Mouse (Mus musculus): ENCODE data around the gene Cry2. TPM values are rescaled to one million over a fixed set of nuclear protein-coding genes. Genes with fewer than 3 reads are reported as not detected.
A peak's percentile ranks its signal among the peaks of the same experiment; 100 is the strongest.

The Cry2 gene
- polyA plus RNA-seq, 1 experiment, result 22.0 TPM

DNA sequence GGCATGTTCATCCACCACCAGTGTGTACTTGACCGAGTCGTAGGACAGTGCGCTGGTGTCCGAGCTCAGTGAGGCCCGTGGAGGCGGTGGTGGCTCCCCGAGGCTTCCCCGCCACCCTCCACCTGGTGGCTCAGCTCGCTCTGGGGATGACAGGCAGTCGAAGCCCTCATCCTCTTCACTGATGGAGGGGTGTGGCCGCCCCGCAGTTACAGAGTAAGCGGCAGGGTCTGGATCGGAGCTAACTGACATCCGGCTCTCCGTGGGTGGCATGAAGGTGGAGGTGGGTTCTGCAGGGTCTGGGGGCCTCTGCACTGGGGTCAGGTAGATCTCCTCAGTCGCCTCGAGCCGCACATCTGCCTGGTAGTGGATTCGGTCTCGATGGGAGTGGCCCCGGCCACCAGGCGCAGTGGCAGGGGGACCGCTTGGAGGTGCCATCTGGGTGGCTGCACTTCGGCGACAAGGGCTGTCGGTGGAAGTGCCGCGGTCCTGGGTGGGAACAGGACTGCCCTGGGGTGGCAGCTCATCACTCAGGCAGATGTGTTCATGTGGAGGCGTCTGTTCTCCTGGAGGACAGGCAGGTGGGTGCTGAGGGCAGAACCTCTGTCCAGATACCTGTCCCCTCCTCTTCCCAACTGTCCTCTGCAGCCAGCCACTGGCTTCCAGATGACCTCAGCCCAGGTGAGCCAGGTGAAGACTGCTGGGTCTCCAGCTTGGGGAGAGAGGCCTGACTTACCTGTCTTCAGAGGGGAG lies 46.8 kb downstream of the Cry2 start:
- no peaks in the 10 kb centered on the region for H3K36me3 ChIP-seq (ENCODE audit: control insufficient read depth, insufficient read depth, low read length)

DNA sequence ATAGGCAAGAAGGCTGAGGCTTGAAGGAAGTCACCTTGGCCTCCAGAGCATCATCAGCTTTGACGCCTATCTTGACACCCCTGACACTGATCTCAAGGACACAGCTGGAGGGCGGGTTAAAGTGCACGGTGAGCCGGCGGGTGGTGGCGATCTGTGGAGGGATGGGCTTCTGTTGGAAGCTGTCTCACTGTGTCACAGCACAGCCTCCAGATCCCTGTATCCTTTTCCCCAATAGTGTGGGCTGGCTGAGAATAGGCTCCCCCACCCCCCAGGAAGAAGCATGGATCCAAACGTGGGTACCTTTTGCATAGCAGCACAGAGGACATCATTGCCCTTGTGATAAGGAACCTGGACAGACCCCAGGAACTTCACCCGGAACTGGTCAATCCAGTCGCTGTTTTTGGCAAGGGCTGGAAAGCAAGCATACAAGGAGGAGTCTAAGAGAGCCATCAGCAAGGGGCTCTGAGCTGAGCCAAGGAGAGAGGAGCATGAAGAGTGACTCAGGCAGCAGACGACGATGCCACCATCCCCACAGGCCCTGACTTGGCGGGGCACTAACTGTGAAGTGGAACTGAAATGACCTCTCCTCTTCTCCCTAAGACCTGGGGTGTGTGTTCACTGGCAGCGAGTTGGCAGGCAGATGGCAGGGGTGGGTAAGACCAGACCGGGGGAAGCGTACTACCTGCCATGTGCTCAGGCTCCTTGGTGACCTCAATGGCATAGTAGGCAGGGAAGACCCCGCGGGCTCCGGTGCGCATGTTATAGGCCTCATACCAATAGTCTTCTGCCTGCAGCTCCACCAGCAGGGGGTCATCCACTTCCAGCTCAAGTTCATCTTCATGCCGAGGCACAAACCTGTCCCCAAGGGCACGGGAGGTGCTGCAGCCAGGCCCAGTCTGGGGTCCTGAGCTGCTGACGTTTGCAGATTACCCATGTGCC lies 48.5 kb downstream of the Cry2 start:
- TF ChIP-seq CTCF (IDR thresholded peaks at IDR 0.05; ENCODE audit: control insufficient read depth, insufficient read depth, insufficient replicate concordance, low read depth, low read length), result no peak
- TF ChIP-seq POLR2A (IDR thresholded peaks at IDR 0.05; ENCODE audit: control insufficient read depth, low read depth, low read length), result no peak
- H3K27ac ChIP-seq (ENCODE audit: control insufficient read depth, insufficient read depth, low read depth, low read length), result no peak overlapping the region
- H3K4me3 ChIP-seq (ENCODE audit: control insufficient read depth, low read depth, low read length), result peak overlapping the region; percentile 68
- H3K27me3 ChIP-seq (ENCODE audit: control insufficient read depth, insufficient read depth, low read length), result no peaks in the 10 kb centered on the region
- peaks cover 10% of the 10 kb centered on the region for H3K4me1 ChIP-seq (ENCODE audit: control insufficient read depth, insufficient read depth, low read length)
- H3K36me3 ChIP-seq (ENCODE audit: control insufficient read depth, insufficient read depth, low read length), result no peaks in the 10 kb centered on the region

More for the DNA sequence above, 46.8 kb downstream of the Cry2 start:
- peaks cover 15% of the 10 kb centered on the region for H3K4me1 ChIP-seq (ENCODE audit: control insufficient read depth, insufficient read depth, low read length)
- H3K27me3 ChIP-seq (ENCODE audit: control insufficient read depth, insufficient read depth, low read length), result no peaks in the 10 kb centered on the region
- peak overlapping the region; percentile 12 for H3K4me3 ChIP-seq (ENCODE audit: control insufficient read depth, low read depth, low read length)
- no peak overlapping the region for H3K27ac ChIP-seq (ENCODE audit: control insufficient read depth, insufficient read depth, low read depth, low read length)
- no peak for TF ChIP-seq CTCF (IDR thresholded peaks at IDR 0.05; ENCODE audit: control insufficient read depth, insufficient read depth, insufficient replicate concordance, low read depth, low read length)
- TF ChIP-seq POLR2A (IDR thresholded peaks at IDR 0.05; ENCODE audit: control insufficient read depth, low read depth, low read length), result 0 out of 2 replicates have a peak, but pooled peaks have one; percentile 4

DNA sequence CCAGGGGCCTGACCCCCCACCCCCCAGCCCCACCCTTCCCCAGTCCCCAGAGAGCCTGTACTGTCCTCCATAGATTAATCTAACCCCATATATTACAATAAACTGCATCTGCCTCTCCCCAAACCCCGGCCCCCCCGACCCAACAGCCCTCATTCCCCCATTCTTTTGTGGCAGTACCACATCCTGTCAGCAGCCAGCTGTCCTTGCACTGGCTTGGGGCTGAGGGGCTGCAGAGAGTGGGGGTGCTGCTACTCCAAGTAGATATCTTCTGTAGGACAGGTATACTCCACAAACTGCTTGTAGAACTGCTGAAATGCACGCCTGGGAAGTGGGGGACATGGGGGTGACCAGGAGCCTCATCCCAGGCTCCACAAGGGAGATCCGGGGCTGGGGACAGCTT lies 49.7 kb downstream of the Cry2 start:
- H3K36me3 ChIP-seq (ENCODE audit: control insufficient read depth, insufficient read depth, low read length), result no peaks in the 10 kb centered on the region
- no peak for TF ChIP-seq CTCF (IDR thresholded peaks at IDR 0.05; ENCODE audit: control insufficient read depth, insufficient read depth, insufficient replicate concordance, low read depth, low read length)
- TF ChIP-seq POLR2A (IDR thresholded peaks at IDR 0.05; ENCODE audit: control insufficient read depth, low read depth, low read length), result no peak
- no peak overlapping the region for H3K27ac ChIP-seq (ENCODE audit: control insufficient read depth, insufficient read depth, low read depth, low read length)
- H3K4me3 ChIP-seq (ENCODE audit: control insufficient read depth, low read depth, low read length), result peak overlapping the region; percentile 78
- no peaks in the 10 kb centered on the region for H3K27me3 ChIP-seq (ENCODE audit: control insufficient read depth, insufficient read depth, low read length)
- H3K4me1 ChIP-seq (ENCODE audit: control insufficient read depth, insufficient read depth, low read length), result peaks cover 6% of the 10 kb centered on the region

DNA sequence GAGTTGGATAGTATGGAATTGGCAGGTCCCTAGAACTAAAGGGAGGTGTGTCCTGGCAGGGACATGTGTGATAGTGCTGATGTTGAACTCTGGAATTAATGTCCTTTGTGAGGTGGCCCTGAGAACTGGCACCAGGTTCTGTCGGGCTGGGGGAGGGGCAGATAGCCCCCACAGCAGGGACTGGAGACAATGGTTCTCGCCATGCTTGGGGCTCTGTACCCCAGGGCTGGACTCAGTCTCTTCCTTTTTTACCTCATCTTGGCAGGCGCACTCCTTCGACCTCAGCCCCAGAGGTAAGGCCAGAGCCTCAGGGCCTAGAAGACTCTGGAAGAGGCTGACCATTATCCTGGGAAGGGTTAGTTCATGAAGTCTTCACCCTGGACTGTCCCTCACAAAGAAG lies 51.1 kb downstream of the Cry2 start:
- TF ChIP-seq CTCF (IDR thresholded peaks at IDR 0.05; ENCODE audit: control insufficient read depth, insufficient read depth, insufficient replicate concordance, low read depth, low read length) (no peak), POLR2A (IDR thresholded peaks at IDR 0.05; ENCODE audit: control insufficient read depth, low read depth, low read length) (peak; percentile 72; the same call in 1 of the 2 replicates)
- Histone ChIP-seq H3K27me3 (ENCODE audit: control insufficient read depth, insufficient read depth, low read length) (no peaks in the 10 kb centered on the region), H3K4me3 (ENCODE audit: control insufficient read depth, low read depth, low read length) (peak overlapping the region; percentile 78), H3K4me1 (ENCODE audit: control insufficient read depth, insufficient read depth, low read length) (no peaks in the 10 kb centered on the region), H3K36me3 (ENCODE audit: control insufficient read depth, insufficient read depth, low read length) (no peaks in the 10 kb centered on the region; the same call in 1 of the 2 replicates), H3K27ac (ENCODE audit: control insufficient read depth, insufficient read depth, low read depth, low read length) (peak overlapping the region; percentile 46)

DNA sequence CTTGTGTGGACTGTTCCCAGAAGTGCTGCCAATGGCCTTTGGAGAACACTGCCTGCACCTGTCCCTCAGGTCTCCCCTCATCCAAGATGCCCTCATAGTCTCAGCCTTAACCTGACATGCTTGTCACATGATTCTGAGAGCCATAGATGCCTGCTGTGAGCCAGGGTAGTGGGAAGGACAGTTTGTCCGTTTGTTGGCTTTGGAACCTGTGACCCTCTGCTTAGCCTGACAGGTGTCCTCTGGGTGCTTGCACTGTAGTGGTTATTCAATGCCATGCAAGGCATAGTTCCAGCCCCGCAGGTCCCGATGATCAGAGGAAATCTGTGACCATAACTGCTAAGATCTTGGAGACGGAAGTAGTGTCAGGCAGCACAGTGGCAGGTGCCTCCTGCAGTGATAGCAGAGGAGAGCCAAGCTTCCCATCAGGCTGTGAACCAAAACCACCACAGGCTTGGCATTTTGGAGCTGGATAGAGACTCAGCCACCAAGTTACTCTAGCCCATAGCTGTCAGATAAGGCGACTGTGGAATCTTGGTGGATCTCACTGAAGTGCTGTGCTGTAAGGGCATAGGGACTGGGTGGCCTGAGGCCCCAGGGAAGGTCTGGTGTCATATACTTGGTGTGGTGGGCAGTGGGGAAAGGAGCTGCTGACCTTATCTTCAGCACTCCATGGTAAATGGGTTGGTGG lies 51.8 kb downstream of the Cry2 start, which contains the start of gene 1700029I15Rik:
1700029I15Rik (plus strand) TSS at position 638 of the 688 bp plus-strand sequence.
- no peaks in the 10 kb centered on the region for H3K27me3 ChIP-seq (ENCODE audit: control insufficient read depth, insufficient read depth, low read length)
- H3K27ac ChIP-seq (ENCODE audit: control insufficient read depth, insufficient read depth, low read depth, low read length), result peak within 1 kb of the TSS; percentile 49
- H3K4me1 ChIP-seq (ENCODE audit: control insufficient read depth, insufficient read depth, low read length), result no peaks in the 10 kb centered on the region
- H3K36me3 ChIP-seq (ENCODE audit: control insufficient read depth, insufficient read depth, low read length), result no peaks in the 10 kb centered on the region; the same call in 1 of the 2 replicates
- TF ChIP-seq POLR2A (IDR thresholded peaks at IDR 0.05; ENCODE audit: control insufficient read depth, low read depth, low read length), result no peak
- no peak for TF ChIP-seq CTCF (IDR thresholded peaks at IDR 0.05; ENCODE audit: control insufficient read depth, insufficient read depth, insufficient replicate concordance, low read depth, low read length)
- H3K4me3 ChIP-seq (ENCODE audit: control insufficient read depth, low read depth, low read length), result peak within 1 kb of the TSS; percentile 78

DNA sequence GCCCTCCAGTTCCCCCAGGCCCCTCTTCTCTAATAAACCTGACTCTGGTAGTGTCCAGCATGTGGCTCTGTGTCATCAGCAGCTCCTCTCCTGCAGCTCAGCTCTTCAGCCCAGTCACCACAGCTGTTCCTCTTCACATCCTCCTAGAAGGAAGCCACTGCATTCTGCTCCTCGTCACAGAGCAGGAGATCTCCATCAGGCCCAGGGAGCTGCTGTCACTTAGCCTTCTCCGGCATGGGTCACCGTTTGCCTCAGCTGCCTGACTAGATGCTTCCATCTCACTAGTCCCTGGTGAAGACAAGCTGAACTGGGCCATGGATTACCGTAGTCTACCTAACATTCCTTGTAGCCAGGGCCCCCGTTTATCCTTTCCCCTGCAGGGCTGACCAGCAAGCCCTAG lies 52.7 kb downstream of the Cry2 start:
- H3K27me3 ChIP-seq (ENCODE audit: control insufficient read depth, insufficient read depth, low read length), result no peaks in the 10 kb centered on the region
- H3K27ac ChIP-seq (ENCODE audit: control insufficient read depth, insufficient read depth, low read depth, low read length), result peak overlapping the region; percentile 22; the same call in 1 of the 2 replicates
- no peak for TF ChIP-seq CTCF (IDR thresholded peaks at IDR 0.05; ENCODE audit: control insufficient read depth, insufficient read depth, insufficient replicate concordance, low read depth, low read length)
- TF ChIP-seq POLR2A (IDR thresholded peaks at IDR 0.05; ENCODE audit: control insufficient read depth, low read depth, low read length), result no peak
- no peaks in the 10 kb centered on the region; the same call in 1 of the 2 replicates for H3K36me3 ChIP-seq (ENCODE audit: control insufficient read depth, insufficient read depth, low read length)
- peak overlapping the region; percentile 78 for H3K4me3 ChIP-seq (ENCODE audit: control insufficient read depth, low read depth, low read length)
- peaks cover 2% of the 10 kb centered on the region; the same call in 1 of the 2 replicates for H3K4me1 ChIP-seq (ENCODE audit: control insufficient read depth, insufficient read depth, low read length)

All from testis, adult 2 months (tissue).